Mouse (Mus musculus) spleen, adult 12 weeks (tissue): ENCODE results near the gene Ube4b.
"Not testable (repeated sequence)": the region's sequence is repeated elsewhere in the genome, so short reads cannot be mapped to it uniquely, and the experiment has no call there.

Experiments
- DNase-seq: peaks from one replicate; pipeline ENCODE4 v3.0.0; 2022; ENCODE audit warnings: low spot score

Gene Ube4b

DNA sequence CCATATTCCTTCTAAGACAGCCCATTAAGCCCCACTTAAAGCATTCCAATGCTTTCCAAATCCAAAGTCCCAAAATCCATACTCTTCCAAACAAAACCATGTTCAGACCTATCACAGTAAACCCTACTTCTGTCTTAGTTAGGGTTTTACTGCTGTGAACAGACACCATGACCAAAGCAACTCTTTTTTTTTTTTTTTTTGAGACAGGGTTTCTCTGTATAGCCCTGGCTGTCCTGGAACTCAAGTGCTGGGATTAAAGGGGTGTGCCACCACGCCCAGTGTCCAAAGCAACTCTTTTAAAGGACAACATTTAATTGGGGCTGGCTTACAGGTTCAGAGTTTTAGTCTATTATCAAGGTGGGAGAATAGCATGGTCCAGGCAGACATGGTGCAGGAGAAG is 5.3 kb upstream of the Ube4b start:
- not testable (repeated sequence) for DNase-seq

DNA sequence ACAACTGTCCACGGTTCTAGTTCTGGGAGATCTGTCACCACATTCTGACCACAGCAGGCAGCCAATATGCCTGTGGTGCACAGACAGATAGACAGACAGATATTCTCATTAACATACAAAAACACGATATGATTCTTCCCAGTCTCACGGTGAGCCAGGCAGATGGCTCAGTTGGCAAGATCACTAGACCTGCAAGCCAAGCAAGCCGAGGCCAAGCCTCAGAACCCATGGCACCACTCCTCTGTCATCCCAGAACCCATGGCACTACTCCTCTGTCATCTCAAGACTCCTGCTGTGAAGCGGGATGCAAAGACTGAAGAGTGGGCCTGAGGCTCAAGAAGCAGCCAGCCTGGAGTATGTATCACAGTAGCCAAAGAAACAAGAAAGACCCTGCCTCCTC is 3.0 kb upstream of the Ube4b start:
- DNase-seq: no peak

DNA sequence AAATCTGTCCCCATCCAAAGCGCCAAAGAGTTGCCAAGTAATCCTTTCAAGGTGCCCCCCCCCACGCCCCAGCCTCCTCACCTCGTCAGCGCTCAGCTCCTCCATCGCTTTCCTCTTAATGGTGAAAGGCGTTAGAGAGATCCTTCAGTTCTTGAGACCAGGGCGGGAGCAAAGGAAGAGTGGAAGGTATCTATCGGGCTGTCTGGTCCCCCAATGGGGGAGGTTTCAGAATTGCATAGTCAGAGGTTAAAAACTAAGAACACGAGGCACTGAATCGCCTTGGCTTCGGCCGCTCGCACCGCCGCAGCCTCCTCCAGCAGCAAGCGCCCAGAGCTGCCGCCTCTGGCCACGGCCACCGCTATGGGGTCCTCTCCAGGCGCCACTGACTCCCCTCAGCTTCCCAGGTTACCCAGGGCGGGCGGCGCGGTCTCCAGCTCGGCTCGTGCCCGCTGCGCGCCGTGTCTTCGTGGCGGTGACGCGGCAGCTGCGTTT is 702 bp downstream of the Ube4b start:
- DNase-seq: no peak

DNA sequence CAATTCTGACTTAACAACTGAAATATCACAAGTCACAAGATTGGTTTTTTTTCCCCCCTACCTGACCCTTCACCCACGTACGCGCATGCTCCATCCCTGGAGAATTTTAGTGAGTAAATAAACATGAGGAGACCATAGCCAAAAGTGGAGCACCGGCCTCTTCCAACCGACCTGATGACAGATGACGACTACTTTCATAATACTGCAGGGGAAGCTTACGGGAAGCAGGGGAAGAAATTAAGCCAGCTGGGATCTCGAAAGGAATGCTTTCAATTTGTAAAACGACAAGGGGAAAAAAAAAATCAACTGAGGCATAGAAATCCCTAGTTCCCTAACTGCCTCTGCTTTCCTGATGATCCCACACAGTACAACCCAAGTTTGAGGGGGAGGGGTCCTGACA is 1.8 kb downstream of the Ube4b start:
- DNase-seq: no peak

DNA sequence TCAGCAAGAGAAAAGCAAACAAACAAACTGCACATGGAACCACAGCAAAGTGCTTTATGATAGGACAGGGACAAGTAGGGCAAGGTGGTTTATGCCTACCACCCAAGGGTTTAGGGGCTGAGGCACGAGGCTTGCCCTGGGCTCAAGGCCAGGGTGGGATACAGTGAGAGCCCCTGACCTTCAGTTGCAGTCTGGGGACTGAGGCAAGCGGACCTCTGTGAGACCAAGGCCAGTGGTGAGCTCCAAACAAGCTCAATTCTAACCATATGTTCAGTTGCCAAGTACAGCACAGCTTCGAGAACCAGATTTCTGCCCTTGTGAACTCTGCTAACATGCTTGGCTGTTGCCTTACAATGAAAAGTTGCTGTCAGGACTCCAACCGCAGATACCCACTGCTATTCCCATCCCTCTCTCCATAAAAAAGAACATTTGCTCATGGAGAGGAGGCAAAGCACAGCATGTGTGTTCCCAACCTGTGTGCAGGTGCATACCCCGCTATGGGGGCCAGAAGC is 8.6 kb downstream of the Ube4b start:
- no peak for DNase-seq

DNA sequence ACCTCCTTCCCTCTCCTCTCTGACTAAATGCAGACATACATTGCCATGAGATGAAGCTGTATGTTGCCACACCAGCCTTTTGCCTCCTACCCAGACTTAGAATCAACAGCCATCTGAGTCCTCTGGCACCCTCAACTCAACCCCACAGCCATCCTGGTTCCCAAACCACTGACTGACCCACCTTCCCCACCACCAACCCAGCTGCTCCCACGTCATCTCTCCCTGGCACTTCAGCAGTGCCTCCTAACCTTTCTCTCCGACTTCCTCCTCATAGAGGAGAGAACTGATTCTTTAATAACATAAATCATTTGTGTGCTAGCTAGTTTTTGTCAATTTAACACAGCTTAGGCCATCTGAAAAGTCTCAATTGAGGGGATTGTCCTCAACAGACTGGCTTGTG is 9.6 kb downstream of the Ube4b start:
- no peak for DNase-seq

DNA sequence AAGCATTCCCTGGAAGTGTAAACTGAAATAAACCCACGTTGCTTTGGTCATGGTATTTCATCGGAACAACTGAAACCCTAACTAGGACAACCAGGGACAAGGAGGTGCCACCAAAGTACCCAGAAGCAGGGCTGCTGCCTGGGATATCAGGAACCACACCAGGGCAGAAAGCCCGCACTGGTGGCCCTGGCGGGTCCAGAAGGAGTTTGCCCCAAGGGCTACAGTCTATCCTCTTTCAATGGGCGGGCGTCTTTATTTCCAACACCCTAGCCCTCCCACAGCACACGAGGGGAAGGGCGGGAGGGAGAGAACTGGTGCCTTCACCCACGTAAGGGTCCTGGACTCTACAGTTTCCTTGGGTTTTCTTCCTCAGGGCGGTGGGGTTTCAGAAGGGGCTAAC is 10.1 kb downstream of the Ube4b start:
- no peak for DNase-seq

DNA sequence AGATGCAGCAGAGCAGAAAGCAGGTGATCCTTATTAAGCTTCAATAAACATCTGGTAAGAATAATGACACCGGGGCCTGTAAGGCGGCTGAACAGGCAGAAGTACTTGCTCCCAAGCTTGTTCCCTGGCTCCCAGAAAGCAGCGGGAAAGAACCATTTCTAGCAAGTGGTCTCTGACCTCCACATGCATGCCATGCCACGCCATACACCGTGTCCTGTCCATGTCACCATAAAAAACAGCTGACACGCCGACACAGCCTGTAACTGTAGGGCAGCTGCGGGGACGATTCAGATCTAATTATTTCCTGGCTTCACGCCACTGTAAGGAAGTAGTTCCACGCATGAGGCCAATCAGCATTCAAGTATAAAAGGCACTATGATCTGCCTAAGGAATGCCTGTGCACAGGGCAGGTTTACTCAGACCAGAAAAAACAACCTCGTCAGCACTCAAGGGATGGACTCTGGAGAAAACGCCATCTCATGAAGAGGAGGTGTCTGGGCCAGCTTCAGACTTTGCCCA is 10.8 kb downstream of the Ube4b start:
- DNase-seq: no peak

DNA sequence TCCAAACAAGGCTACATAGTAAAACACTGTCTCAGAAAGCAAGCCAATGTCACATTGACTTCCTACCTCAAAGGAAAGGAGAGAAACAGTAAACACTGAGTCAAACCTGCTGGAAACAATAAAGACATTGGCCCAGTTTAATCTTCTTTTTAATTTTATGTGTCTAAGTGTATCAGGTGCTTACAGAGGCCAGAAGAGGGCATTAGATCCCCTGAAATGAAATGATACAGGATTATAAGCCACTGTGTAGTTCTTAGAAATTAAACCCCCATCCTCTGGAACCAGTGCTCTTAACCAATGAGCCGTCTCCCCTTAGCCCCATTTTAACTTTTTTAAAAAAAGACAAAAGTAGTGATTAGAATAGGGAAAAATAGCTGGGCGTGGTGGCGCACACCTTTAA is 12.3 kb downstream of the Ube4b start:
- no peak for DNase-seq

DNA sequence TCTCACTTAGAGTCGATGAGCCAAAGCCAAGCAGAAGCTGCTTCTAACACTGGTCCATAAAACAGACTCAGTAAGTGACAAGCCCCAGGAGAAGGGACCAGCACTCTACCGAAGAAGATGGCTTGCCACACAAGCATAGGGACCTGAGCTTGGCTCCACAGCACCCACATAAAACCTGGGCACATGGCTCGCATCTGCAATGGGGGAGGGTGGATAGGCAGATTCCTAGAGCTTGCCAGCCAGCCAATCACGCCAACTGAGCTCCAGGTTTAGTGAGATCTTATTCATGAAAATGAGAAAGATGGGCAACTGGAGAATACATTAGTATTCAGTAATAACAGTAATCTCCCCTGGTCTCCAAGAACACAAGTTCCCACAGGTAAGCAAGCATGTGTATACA is 16.8 kb downstream of the Ube4b start:
- no peak for DNase-seq

DNA sequence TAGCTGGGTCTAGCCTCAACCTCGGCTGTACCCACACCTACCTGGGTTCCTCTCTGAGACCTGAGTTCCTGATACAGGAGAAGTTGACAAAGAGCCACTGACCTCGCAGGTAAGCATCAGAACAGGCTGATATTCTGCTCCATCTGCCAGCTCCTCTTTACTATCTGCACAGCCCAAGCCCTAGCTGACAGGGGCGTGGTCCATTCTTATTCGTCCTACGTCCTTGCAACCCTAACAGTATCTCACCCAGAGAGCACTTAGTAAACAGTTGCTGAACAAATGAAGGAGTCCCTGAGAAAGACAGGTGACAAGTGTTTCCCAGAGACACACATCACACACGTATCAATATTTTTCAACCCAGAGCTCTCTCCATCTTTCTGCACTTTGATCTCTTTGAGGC is 18.2 kb downstream of the Ube4b start:
- DNase-seq: no peak

DNA sequence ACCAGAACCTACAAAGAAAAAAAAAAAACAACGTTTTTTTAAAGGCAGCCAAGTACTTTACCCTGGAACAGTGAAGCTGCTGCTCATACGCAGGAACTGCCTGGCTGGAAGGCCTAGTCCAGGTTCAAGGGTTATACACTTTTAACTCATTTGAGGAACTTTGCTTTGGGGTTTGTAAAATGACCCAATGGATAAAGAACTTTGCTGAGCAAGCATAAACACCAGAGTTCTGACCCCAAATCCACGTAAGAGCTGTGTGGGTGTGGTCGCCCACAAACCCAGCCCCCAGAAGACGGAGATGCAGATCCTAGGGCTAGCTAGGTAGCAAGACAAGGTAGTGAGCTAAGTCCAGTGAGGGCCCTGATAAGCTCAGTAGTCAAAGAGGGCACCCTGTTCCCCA is 19.1 kb downstream of the Ube4b start:
- DNase-seq: no peak

DNA sequence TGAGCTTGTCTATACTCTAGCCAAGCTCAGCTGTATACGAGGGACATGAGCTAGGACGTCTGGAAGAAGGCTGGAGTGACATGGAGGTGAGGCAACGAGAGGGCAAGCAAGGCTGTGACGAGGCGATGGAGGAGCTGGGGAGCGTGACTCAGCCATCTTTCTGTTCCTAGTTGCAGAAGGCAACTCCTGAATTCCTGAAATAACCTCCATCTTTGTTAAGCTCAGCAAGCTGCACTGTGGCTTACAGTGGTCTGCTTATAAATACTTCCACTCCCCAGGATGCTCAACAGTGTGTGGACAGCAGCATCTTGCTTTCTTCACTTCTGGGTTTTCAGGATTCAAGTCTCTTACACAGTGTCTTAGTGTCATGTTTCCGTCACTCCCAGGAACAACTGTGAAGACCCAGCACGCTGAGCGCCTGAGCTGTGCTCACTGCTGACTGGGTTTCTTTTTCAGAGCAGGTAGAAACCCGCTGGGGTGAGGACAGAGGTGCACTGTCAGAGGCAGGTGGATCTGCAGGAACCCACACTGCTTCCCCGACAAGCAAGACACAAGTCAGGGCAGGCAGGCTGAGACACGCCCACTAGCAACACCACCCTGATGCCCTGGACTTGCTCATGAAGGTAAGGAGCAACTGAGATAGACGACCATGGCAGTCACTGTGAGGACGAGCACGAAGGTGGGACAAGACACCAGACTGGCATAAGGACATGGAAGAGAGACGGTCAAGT is 20.7 kb downstream of the Ube4b start:
- DNase-seq: no peak

DNA sequence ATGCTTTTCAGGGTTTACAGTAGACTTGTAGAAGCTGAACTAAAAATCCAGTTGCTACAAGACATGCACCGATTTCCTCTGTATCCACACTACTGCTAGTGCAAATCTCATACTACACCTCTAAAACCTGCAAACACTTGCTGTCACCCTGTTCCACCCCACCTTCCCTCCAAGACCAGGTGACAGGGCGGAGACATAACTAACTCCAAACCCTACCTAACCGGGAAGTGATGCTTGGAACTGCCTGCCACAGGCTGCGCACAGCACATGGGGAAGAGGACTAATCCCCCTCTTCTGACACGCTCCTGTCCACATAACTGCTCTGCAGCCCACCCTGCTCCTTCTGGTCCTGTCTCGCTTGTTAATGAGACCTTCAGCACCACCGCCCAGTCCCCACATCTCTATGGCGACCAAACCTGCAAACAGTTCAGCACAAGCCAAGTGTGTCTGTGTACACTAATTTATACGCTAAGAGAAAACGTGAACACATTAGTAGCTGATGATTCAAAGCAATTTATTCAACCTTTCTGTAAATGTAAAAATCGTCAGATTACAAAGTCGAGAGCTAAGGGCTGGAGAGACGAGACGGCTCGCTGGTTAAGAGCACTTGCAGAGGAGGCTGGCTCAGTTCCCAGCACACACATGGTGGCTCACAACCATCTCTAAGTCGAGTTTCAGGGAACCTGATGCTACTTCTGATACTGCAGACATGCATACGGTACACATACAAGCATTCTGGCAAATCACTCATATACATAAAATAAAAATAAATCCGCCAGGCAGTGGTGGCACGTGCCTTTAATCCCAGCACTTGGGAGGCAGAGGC is 21.7 kb downstream of the Ube4b start:
- no peak for DNase-seq

DNA sequence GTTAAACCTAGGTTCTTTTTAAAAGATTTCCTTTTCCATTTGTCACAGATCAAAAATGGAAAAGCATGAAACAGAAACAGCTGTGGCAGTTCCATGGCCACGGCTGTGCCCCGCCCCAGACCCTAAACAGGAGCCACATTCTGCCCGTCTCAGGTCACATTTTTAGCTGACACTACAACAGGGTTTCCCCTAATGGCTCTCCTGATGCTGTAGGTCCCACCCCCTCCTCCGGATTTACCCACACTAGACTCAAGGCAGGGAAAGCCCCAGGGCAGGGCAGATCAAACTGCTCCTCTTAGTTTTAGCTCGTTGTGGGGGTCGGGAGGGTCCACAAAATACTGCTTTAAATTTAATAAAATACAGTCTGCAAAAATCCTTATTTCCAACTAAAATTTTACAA is 23.5 kb downstream of the Ube4b start:
- DNase-seq: no peak

DNA sequence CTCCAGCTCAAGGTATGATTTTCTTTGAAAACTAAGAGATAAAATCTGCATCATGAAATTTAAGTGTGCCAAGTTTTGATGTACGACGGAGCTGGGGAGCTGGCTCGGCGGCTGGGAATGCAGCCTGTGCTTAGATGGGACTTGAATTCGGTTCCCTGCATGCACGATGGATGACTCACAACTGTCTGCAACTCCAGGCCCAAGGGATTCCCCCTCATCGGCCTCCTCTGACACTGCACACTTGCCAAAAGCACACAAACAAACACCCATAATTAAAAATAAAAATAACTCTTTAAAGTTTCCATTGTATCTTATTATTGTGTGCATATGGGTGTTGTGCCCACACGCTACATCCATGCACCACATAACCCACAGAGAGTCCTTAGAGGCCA is 25.0 kb downstream of the Ube4b start:
- DNase-seq: no peak

DNA sequence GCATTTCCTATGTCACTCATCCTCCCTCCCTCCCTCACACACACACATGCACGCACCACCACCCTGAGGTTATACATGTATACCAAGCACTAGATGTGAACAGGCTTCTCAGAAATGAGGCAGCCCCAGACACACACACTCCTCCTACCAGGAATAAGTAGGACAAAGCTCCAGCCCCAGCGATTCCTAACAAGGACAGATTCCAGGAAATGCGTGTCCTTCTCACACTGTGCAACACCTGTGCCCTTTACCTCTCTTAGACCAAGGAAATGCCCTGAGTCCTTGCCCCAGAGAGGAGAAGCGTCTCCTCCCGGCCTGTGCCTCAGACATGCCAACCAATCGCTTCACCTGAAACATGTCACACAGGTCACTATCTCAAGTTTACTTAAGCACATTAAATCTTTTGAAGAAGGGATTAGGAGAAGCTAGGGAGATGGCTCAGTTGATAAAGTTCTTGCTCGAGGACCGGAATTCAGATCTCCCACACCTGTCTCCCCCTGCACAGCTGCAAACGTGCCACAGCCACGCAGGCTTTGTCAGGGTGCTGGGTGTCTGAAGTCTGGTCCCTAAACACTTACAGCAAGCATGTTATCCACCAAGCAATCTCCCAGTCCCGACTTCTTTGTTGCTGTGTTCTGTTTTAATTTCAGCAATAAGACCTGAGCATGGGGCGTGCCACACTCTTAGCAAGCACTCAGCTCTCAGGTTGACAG is 25.5 kb downstream of the Ube4b start:
- no peak for DNase-seq

DNA sequence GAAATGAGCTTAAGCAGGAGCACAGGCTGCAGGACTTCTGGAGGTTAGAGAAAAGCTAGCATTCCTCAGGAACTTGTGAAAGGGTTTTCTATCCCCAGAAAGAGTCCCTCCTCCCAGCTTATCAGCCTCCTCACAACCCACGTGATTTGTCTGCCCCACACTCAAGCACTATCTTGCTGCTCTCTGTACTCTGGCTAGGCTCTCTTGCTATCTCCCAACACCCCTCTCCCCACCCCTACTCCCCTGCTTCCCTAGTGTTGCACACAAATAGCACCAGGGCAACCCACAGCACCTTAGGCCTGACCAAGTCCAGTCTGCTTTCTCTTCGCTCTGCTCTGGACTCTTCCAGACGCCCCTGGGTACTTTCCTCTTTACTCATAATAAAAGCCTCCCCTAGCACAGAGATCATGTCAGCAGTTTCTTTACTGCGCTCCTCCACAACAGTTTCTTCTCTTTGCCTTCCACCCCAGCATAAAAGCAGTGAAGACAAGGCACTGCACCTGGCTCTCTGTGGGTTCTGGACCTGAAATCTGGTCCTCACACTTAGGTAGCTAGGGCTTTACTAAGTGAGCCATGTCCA is 27.1 kb downstream of the Ube4b start:
- DNase-seq: no peak

DNA sequence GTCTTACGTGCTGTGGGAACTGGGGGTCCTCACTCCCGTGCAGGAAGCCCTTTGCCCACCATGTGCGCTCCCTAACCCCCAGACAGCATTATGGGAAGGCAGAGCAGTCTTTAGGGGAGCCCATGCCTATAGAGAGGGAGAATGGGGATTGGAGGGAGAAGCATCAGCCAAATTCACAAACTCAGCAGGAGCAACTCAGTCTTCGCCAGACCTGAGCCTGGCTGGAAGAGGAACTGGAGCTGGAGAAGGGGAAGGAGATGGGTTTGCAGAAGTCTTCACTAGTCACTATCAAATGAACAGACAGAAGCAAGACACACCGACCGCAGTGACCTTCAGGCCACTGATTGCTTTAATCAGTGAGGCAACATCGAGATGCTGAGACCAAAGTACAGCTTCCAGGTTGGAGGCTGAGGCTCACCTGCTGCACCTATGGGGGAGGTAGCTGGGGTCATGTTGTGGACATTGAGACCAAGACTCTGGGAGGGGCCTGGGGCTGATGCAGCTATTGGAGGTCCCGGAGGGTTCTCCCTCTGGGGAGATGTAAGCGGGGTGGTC is 28.3 kb downstream of the Ube4b start:
- no peak for DNase-seq

DNA sequence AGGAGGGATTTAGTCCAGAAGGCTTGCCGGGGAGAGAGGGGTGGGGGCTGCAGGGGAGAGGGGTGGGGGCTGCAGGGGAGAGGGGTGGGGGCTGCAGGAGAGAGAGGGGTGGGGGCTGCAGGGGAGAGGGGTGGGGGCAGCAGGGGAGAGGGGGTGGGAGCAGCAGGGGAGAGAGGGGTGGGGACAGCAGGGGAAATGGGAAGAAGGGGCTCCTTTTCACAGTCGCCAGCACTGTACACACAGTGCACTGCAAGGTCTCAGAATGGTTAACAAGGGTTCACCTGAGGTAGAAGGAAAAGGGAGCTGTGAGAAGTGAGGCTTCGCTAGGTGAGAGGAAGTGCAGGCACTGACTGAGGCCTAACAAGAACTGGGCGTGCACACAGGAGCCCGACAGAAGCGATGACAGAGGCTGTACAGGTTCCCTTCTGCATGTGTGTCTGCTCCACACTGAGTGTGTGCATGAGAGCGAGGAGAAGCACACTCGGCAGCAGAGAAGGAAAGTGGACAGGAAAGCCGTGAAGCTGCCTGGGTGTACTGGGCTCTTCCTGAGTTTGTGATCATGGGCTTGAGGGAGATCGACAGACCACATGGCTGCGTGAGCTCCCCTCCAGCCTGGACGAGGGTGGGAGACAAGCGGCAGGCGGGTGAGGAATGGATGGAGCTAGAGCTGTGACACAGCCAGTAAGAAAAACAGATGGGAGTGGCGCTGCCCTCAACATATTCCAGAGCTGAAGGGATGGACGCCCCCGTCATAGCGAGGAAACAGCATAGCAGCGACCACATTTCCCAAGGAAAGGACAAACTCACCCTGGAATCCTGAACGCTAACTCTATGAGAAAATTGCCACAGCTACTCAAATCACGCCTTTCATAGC is 29.9 kb downstream of the Ube4b start:
- no peak for DNase-seq

DNA sequence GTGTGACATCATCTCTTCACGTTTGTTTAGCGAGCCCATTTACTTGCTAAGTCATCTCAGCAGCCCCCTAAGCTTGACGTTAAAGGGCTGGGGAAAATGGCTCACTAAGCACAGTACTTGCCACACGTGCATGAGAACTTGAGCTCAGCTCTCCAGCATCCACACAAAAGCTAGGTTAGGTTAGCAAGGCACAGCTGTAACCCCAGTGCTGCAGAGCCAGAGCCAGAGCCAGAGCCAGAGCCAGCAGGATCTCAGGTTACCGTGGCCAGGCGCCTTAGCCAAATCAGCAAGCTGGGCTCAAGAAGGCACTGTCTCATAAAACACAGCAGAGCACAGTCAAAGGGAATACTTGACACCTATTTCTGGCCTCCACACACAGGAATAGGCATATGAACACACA is 31.0 kb downstream of the Ube4b start:
- no peak for DNase-seq
